ENCODE assay signal across 7 mouse cellular contexts in the genomic region with DNA sequence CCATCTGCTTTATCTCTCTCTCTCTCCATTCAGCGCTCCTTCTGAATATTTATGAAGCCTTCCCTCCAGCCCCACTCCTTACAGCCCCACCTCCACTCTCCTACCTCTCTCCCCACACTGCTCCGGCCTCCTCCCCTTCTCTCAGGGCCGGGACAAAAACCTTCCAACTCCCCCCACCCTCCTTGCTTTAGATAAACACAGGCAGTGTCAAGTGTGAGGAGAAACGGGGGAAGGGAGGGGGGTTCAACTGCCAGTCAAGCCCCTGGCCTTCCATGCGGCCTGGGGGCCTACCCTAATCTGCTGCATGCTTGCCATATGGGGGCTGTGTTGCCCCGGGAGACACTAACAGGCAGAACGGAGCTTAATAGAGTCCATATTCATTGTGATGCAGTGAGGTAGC. TPM values are rescaled to one million over a fixed set of nuclear protein-coding genes. Genes with fewer than 3 reads are reported as not detected.
DNase-seq lines count a peak whose midpoint lies in the region; ATAC-seq and TF ChIP-seq lines count a peak whose summit lies in the region.

No protein-coding gene starts in this region.

- no peaks in the 10 kb centered on the region for H3K36me3 ChIP-seq in liver, embryonic 12.5 days
- H3K36me3 ChIP-seq in embryonic facial prominence, embryonic 13.5 days: peaks cover 13% of the 10 kb centered on the region
- H3K36me3 ChIP-seq in hindbrain, postnatal 0 days (ENCODE audit: insufficient read depth, low read length): no peaks in the 10 kb centered on the region

- H3K9ac ChIP-seq in liver, embryonic 12.5 days: no peak overlapping the region
- peak overlapping the region; percentile 59 for H3K9ac ChIP-seq in embryonic facial prominence, embryonic 13.5 days
- H3K9ac ChIP-seq in hindbrain, postnatal 0 days (replicated peaks; ENCODE audit: low read length): peak overlapping the region; percentile 46; the same call in 1 of the 2 replicates

- no peak for DNase-seq in liver
- DNase-seq in hindbrain, postnatal 0 days (ENCODE audit: low spot score): peak; percentile 91
- DNase-seq in retina, postnatal 1 day: peak; percentile 81
- no peak for DNase-seq in layer of hippocampus, adult 9-11 months
- DNase-seq in layer of hippocampus, postnatal 25 days (ENCODE audit: extremely low spot score in 1 of 2, low spot score in 1 of 2): no peak

- H3K4me3 ChIP-seq in liver, embryonic 12.5 days: no peak overlapping the region
- peak overlapping the region; percentile 23 for H3K4me3 ChIP-seq in embryonic facial prominence, embryonic 13.5 days
- H3K4me3 ChIP-seq in hindbrain, postnatal 0 days (ENCODE audit: low read length): peak overlapping the region; percentile 21

- no peak for ATAC-seq in liver, embryonic 12.5 days
- peak; percentile 84 for ATAC-seq in embryonic facial prominence, embryonic 13.5 days (ENCODE audit: insufficient number of reproducible peaks, insufficient read depth, low FRiP score, low TSS enrichment, low read depth)
- peak; percentile 93 for ATAC-seq in hindbrain, postnatal 0 days

- peak overlapping the region; percentile 19; the same call in 1 of the 2 replicates for H3K4me2 ChIP-seq in liver, embryonic 12.5 days
- peak overlapping the region; percentile 54 for H3K4me2 ChIP-seq in embryonic facial prominence, embryonic 13.5 days
- peak overlapping the region; percentile 57 for H3K4me2 ChIP-seq in hindbrain, postnatal 0 days (ENCODE audit: low read depth, low read length)

- 0 out of 2 replicates have a peak, but pooled peaks cover 3% of the 10 kb centered on the region for H3K4me1 ChIP-seq in liver, embryonic 12.5 days
- H3K4me1 ChIP-seq in embryonic facial prominence, embryonic 13.5 days: peaks cover 93% of the 10 kb centered on the region
- H3K4me1 ChIP-seq in hindbrain, postnatal 0 days (ENCODE audit: insufficient read depth, low read length): peaks cover 44% of the 10 kb centered on the region

- no peaks in the 10 kb centered on the region for H3K9me3 ChIP-seq in liver, embryonic 12.5 days (replicated peaks)
- no peaks in the 10 kb centered on the region for H3K9me3 ChIP-seq in embryonic facial prominence, embryonic 13.5 days
- H3K9me3 ChIP-seq in hindbrain, postnatal 0 days (ENCODE audit: low read length): no peaks in the 10 kb centered on the region

- TF ChIP-seq CTCF in hindbrain, postnatal 0 days (IDR thresholded peaks at IDR 0.05; ENCODE audit: low read depth): no peak

- no peak overlapping the region for H3K27ac ChIP-seq in liver, embryonic 12.5 days
- H3K27ac ChIP-seq in embryonic facial prominence, embryonic 13.5 days: peak overlapping the region; percentile 81
- peak overlapping the region; percentile 80 for H3K27ac ChIP-seq in hindbrain, postnatal 0 days

- peaks cover 21% of the 10 kb centered on the region for H3K27me3 ChIP-seq in liver, embryonic 12.5 days (replicated peaks)
- no peaks in the 10 kb centered on the region for H3K27me3 ChIP-seq in embryonic facial prominence, embryonic 13.5 days
- H3K27me3 ChIP-seq in hindbrain, postnatal 0 days (ENCODE audit: insufficient read depth, low read length): no peaks in the 10 kb centered on the region

- WGBS in liver, embryonic 12.5 days (ENCODE audit: insufficient replicate concordance): 8% methylated on average over 7 of the region's 7 CpGs
- 1% methylated on average over 7 of the region's 7 CpGs for WGBS in embryonic facial prominence, embryonic 13.5 days
- 4% methylated on average over 7 of the region's 7 CpGs for WGBS in hindbrain, postnatal 0 days

RNA-seq across cellular contexts. Expression of gene Boc, which starts 27.9 kb away (rescaled TPM):
- polyA plus RNA-seq in liver, embryonic 12.5 days (2016; fragmentation: Nextera tagmentation; extraction: Ambion mirVana): 1.1 and 1.7 TPM in 2 replicates
- 51.1 and 53.9 TPM in 2 replicates for polyA plus RNA-seq in embryonic facial prominence, embryonic 13.5 days (2015; fragmentation: Nextera tagmentation; extraction: Ambion mirVana)
- total RNA-seq in hindbrain, postnatal 0 days (2014; rRNA removed): 43.9 and 45.5 TPM in 2 replicates
- polyA plus RNA-seq in hindbrain, postnatal 0 days (2015; fragmentation: Nextera tagmentation; extraction: Ambion mirVana): 6.8 and 8.1 TPM in 2 replicates
- total RNA-seq in layer of hippocampus, postnatal 25 days (2021): 10 to 100 TPM in 1 of 2 experiments, 1 to 10 TPM in 1; 9.9 to 10.3 TPM

Comparison
In these comparisons a context has a peak if more than half of its experiments do, and no peak if none do; other contexts are left out.
1. DNase-seq: peak in hindbrain, postnatal 0 days (single experiment) and retina, postnatal 1 day (single experiment); none in liver (single experiment), layer of hippocampus, adult 9-11 months (single experiment) and layer of hippocampus, postnatal 25 days (0 of 2).
2. Peak in every context shown above with its lines, with median percentiles within 50 percentile points of each other: H3K4me2 ChIP-seq.